Mouse (Mus musculus) gastrocnemius, adult 2 months (tissue): ENCODE measurements around the gene Ucn2. TPM values are rescaled to one million over a fixed set of nuclear protein-coding genes. Genes with fewer than 3 reads are reported as not detected.

Experiments
- DNase-seq: peaks from one replicate; pipeline ENCODE4 v3.0.0; 2022
- H3K27ac ChIP-seq: fragments of 200-600 bp; 2 replicates; pipeline ENCODE4 v1.8.1; 2022; ENCODE audit warnings: mild to moderate bottlenecking
- H3K4me3 ChIP-seq: fragments of 200-600 bp; 2 replicates; pipeline ENCODE4 v1.8.1; 2022; ENCODE audit warnings: mild to moderate bottlenecking, moderate library complexity
- CTCF ChIP-seq: fragments of 200-600 bp; IDR thresholded peaks from 2 replicates; pipeline ENCODE4 v1.8.1; 2022; ENCODE audit warnings: antibody characterized with exemption, mild to moderate bottlenecking, moderate library complexity
- intact Hi-C: fragments of 180-260 bp; cut with DNase I; formaldehyde crosslinking; loops from one replicate; pipeline ENCODE4 v1.15.1; 2025
- total RNA-seq, 2 experiments: library from RNA; stranded (reverse); gene quantifications; 2 replicates each; pipeline ENCODE4 v1.2.3; 2021

Ucn2 gene
- total RNA-seq, 2 experiments from 2014 or later, result 0.47 to 1.1 TPM

DNA sequence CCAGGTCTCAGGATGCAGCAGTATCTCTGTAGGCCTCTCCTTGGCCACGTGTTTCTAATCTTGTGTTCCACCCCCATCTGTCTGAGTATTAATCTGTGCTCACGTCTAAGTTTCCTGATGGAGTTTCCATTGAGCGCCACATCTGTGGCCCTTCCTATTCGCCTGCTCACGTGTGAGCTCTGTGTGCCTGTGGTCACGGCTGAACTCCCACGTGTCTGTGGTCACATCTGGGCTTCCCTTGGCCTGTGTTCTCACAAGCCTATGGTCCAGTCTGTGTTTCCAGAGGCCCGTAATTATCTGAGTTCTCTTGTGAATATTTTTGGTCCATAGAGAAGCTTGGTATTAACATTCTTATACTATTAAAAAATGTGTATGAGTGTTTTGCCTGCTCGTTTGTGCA, 9.3 kb upstream of the Ucn2 start:
- no peak for TF ChIP-seq CTCF
- Histone ChIP-seq H3K27ac (no peak overlapping the region), H3K4me3 (no peak overlapping the region)
- intact Hi-C loops, result no loop called here
- no peak for DNase-seq

DNA sequence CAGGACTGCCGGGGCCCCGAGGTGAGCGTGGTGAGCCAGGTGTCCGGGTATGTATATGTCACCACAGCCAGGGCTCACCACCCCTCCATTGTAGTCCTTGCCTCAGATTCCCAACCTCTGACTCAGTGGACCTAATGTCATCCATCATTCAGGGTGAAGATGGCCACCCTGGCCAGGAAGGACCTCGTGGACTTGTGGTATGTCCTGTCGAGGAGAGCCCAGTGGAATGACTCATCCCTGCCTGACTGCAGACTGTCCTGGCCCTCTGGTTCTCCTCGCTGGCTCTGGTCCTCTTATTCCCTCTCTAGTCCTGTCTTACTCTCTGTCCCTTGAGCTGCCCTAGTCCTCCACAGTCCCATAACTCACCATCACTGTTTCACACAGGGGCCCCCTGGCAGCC, 7.8 kb upstream of the Ucn2 start:
- TF ChIP-seq CTCF, result no peak
- DNase-seq, result no peak
- Histone ChIP-seq H3K4me3 (no peak overlapping the region), H3K27ac (no peak overlapping the region)
- intact Hi-C loops, result no loop called here

DNA sequence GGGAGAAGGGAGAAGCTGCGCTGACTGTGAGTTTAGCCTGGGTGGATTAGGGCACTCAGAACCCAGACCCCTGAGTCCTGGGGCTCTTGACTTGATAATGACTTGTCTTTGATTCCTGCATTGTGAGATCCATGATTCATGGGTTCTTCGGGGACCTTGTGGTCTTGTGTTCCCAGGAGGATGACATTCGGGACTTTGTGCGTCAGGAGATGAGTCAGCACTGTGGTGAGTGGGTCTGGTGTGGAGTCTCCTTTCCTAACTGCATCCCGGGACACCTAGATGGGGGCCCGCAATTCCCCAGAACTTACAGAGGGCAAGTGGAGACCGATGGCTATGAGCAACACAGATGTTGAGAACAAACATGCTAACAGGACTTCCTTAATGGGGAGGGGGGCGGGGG, 3.3 kb upstream of the Ucn2 start:
- intact Hi-C loops, result no loop called here

DNA sequence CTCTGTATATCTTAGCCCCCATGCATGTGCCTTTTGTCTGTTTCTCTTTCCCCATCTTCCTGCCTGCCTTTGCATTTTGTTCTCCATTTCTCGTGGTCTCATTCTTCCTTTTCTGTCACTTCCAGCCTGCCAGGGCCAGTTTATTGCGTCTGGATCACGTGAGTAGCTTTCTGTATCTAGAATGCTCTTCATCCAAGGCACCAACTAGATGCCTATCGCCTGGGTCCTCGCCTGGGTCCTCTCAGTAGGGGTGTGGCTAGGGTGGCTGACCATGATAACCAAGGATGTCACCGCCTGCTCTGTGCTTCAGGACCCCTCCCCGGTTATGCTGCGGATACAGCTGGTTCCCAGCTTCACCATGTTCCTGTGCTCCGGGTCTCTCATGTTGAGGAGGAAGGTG, 2.6 kb upstream of the Ucn2 start:
- no peak overlapping the region for H3K27ac ChIP-seq
- H3K4me3 ChIP-seq, result no peak overlapping the region
- intact Hi-C loops, result no loop called here
- no peak for DNase-seq
- no peak for TF ChIP-seq CTCF

More for the DNA sequence above, 3.3 kb upstream of the Ucn2 start:
- no peak for DNase-seq
- Histone ChIP-seq H3K4me3 (no peak overlapping the region), H3K27ac (no peak overlapping the region)
- TF ChIP-seq CTCF, result no peak

DNA sequence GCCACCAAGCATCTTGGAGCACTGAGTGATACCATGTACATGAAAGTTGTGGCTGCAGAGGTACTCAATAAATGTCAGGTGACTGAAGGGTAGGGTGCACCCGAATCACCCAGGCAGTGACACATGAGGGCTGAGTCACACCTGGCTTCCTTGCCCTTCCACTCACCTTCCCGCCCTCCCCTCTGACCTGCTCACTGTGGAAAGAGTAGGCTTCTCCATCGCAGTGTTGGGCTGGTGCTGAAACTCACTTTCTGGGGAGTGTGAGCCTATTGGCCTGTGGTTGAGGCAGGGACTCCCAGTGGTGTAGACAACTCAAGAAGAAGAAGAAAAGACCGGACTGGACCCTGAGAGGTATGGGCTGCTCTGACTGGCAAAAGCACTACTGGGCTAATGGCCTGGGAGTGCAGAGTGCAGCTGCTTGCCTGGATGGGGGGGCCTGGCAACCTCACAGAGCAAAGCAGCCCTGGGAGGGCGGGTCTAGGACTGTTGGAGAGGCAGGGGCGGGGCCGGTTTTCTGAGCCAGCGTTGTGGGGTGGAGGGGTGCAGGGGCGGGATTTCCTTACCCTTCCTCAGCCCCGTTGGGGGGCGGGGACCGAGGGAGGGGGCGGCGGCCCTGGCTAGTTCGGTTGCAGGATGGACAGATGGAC, 2.0 kb downstream of the Ucn2 start:
- DNase-seq, result peak; percentile 87
- TF ChIP-seq CTCF, result no peak
- intact Hi-C loops, result loop anchor here (5.0 kb wide), 1 partner anchor 51 kb away; the partner anchor contains the start of gene Uqcrc1
- Histone ChIP-seq H3K4me3 (peak overlapping the region; percentile 75), H3K27ac (peak overlapping the region; percentile 96)

DNA sequence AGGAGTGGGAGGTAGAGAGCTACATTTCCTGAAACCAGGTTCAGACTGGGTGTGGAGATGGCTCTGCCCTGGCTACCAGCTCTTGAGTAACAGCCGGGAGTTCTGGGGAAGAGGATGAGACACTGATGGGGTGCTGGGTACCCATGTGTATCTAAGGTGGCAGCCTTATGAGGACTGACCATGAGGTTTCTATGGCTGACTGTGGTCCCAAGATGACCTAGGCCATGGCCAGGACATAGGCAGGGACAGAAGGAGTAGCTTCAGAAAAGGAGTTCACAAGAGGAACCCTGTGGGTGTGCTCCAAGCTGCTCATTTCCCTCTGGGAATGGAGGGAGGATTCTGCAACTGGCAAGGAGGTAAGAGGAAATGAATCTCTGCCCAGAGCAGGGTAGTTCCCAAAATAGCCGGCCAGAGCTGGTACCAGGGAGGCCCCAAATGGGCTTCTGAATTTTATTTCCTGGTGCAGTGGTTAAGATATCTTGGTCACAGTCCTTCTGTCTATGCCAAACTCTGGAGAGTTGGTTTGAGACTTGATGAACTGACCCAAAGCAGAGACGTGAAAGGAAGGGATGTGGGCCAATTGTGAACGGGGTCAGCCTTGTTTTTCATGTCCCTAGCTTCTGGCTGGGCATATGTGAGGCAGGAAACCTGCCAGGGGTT, 4.1 kb downstream of the Ucn2 start:
- TF ChIP-seq CTCF, result no peak
- H3K4me3 ChIP-seq, result peak overlapping the region; percentile 75
- DNase-seq, result peak; percentile 54
- intact Hi-C loops, result loop anchor here (5.0 kb wide), 1 partner anchor 53 kb away; the partner anchor contains the start of gene Uqcrc1
- H3K27ac ChIP-seq, result peak overlapping the region; percentile 96

DNA sequence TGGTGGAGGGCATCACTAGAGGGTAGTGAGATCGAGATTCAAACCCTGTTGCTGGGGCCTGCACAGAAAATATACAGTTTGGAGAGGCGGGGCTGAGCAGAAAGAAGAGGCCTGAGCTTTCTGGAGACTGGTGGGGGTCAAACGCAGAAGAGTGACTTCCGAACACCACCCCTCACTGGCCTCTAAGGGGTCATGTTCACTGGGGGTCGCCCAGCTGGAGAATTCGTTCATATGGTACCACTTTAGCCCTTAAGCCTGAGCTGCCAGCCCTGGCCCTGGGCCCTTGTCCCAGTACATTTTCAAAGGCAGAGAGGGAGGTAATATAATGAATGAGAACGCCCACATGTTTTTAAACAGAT, 4.6 kb downstream of the Ucn2 start:
- TF ChIP-seq CTCF, result no peak
- Histone ChIP-seq H3K27ac (peak overlapping the region; percentile 96), H3K4me3 (peak overlapping the region; percentile 75)
- intact Hi-C loops, result no loop called here
- DNase-seq, result peak; percentile 54

DNA sequence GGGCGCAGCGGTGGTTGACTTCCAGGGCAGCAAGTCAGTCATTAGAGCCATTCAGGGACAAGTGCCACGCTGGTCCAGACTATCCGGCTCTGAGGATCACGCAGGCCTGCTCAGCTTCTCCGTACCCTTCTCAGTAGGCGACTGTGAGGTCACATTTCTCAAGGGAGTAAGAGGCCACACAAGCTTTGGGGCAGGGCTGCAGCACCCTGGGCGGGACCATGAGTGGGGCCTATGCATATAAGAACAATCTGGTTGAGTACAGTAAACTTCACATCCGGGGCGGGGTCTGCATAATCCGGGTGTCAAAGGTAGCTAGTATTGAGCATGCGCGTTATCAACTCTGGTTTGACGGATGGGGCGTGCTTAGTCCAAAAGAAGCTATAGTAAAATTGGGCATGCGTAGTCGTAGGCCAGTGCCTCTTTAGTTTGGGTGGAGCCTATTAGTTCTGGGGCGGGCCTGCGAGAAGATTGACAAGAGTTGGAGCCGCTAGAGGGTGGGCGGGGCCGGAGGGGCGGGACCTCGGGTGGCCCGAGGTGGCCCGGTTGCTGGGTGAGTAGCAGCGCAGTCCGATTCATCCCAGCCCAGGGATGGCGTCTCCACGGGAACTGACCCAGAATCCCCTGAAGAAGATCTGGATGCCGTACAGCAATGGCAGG, 5.7 kb downstream of the Ucn2 start, which contains the start of gene Pfkfb4:
Gene Pfkfb4, plus strand, starts transcription at position 351 of the 657 bp plus-strand sequence.
- no peak for TF ChIP-seq CTCF
- intact Hi-C loops, result no loop called here

DNA sequence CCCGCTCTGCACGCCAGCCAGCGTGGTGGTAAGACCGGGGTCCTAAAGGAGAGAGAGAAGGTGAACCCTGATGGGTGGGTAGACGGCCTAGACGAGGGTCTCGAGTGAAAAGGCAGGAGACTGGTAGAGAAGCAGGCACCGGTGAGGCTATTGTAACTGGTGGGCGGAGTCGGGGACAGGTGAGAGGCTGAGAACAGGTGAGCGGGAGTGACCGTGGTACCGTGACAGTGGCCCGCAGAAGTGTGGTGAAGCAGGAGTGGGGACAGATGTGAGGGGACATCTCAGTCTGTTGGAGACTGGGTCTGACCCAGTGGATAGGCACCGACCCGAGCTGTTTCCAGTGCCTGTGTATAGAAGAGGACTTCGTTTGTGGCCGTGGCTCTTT, 6.3 kb downstream of the Ucn2 start:
- DNase-seq, result no peak
- intact Hi-C loops, result no loop called here
- TF ChIP-seq CTCF, result no peak
- Histone ChIP-seq H3K4me3 (peak overlapping the region; percentile 75), H3K27ac (peak overlapping the region; percentile 96)

More for the DNA sequence above, 5.7 kb downstream of the Ucn2 start, which contains the start of gene Pfkfb4:
- H3K27ac ChIP-seq, result peak within 1 kb of the TSS; percentile 96
- H3K4me3 ChIP-seq, result peak within 1 kb of the TSS; percentile 75
- peak; percentile 95 for DNase-seq

DNA sequence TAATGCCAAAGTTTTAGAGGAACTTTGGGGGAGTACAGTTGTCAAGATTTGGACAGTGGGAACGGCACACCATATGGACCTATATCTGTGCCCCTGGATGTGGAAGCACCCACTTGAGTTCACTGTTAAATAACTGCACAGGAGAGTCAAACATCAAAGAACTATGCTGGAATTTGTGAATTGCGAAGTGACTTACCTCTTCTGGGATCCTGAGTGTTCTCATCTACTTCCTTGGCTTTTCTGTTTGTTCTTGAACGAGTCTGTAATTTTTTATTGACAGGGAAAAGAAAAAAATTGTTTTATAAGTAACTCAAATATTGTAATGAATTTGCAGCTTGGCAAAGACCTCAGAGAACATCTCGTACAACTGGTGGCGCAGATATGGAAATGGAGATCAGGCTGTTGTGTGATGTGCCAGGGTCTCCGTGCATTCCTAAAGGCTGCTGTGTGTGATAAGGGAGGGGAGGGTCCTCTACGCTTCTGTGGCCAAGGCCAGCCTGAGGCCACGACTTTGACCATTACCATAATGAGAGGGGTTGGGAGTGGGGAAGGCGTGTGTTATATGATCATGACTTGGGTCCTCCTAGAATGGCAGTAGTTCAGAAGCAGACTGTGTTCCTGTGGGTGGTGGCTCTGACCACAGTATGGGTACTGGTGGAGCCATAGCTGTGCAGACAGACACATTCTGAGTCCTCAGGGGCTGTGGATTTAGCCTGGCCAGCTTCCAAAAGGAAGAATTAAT, 7.0 kb downstream of the Ucn2 start:
- intact Hi-C loops, result no loop called here
- DNase-seq, result peak; percentile 16
- peak overlapping the region; percentile 75 for H3K4me3 ChIP-seq
- TF ChIP-seq CTCF, result no peak
- H3K27ac ChIP-seq, result peak overlapping the region; percentile 96; the same call in 1 of the 2 replicates

DNA sequence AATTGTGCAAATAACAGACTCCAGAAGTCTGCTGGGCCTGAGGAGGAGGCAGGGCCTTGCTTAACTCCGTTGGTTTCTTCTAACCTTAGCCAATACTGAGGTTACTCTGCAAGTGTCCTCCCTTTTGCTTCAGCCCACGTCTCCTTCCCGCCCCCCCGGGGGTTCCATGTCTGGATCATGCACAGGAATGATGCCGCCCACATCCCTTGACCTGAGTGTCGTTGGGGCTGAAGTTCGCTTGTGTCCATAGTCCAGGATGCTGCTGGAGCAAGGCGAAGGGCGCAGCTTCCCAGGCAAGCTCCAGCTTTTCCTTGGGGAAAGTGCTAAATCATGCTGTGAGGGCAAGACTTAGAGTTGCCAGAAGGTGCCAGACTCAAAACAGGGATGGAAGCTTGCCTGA, 10.6 kb downstream of the Ucn2 start:
- Histone ChIP-seq H3K27ac (no peak overlapping the region; the same call in 1 of the 2 replicates), H3K4me3 (no peak overlapping the region)
- intact Hi-C loops, result no loop called here
- TF ChIP-seq CTCF, result no peak
- peak; percentile 22 for DNase-seq
